Mouse (Mus musculus): ENCODE data around the gene Slc25a23. TPM values are rescaled to one million over a fixed set of nuclear protein-coding genes. Genes with fewer than 3 reads are reported as not detected.

The Slc25a23 gene
- polyA plus RNA-seq (2012; fragmentation: generic; extraction: Trizol), result 2.2 TPM

GRCm38 (mm10) chr17:57059486-57059977 is at the start of gene Slc25a23:
Slc25a23 (minus strand) TSS chr17:57059863.
- no peak for TF ChIP-seq MAX (IDR thresholded peaks at IDR 0.05; ENCODE audit: low read depth)
- TF ChIP-seq POLR2AphosphoS2 (IDR thresholded peaks at IDR 0.05; ENCODE audit: insufficient read length, low read depth), result no peak
- TF ChIP-seq USF1 (IDR thresholded peaks at IDR 0.05; ENCODE audit: low read depth), result no peak
- no peak for TF ChIP-seq POLR2A (IDR thresholded peaks at IDR 0.05; ENCODE audit: insufficient read length, low read depth)
- TF ChIP-seq TCF3 (IDR thresholded peaks at IDR 0.05; ENCODE audit: insufficient read length, low read depth), result no peak
- no peak for TF ChIP-seq MYOG (IDR thresholded peaks at IDR 0.05; ENCODE audit: control insufficient read depth in 1 of 3, insufficient read depth in 1 of 3, insufficient read length in 2 of 3, low read depth in 2 of 3)
- TF ChIP-seq E2F4 (IDR thresholded peaks at IDR 0.05; ENCODE audit: insufficient read depth), result no peak
- Histone ChIP-seq H3K36me3 (ENCODE audit: control insufficient read depth, insufficient read depth) (no peaks in the 10 kb centered on the region), H3K79me2 (ENCODE audit: control insufficient read depth, insufficient read depth) (no peaks in the 10 kb centered on the region), H3K4me2 (ENCODE audit: low read depth) (peak within 1 kb of the TSS; percentile 84), H3K4me3 (peak within 1 kb of the TSS; percentile 26), H3ac (ENCODE audit: control insufficient read depth, insufficient read length) (peak within 1 kb of the TSS; percentile 53), H3K27me3 (ENCODE audit: control insufficient read depth, insufficient read depth, insufficient read length) (peaks cover 44% of the 10 kb centered on the region)

- H3K4me2 ChIP-seq (ENCODE audit: low read depth), result peak overlapping the region; percentile 18
- TF ChIP-seq USF1 (IDR thresholded peaks at IDR 0.05; ENCODE audit: low read depth) (no peak), TCF3 (IDR thresholded peaks at IDR 0.05; ENCODE audit: insufficient read length, low read depth) (no peak), TCF12 (IDR thresholded peaks at IDR 0.05; ENCODE audit: insufficient read depth, poor library complexity, severe bottlenecking) (no peak), POLR2AphosphoS2 (IDR thresholded peaks at IDR 0.05; ENCODE audit: insufficient read length, low read depth) (no peak), MYOD1 (IDR thresholded peaks at IDR 0.05; ENCODE audit: control insufficient read depth in 1 of 3, insufficient read length in 2 of 3, low read depth in 2 of 3) (no peak), REST (IDR thresholded peaks at IDR 0.05; ENCODE audit: insufficient read depth, insufficient read length) (no peak), MAX (IDR thresholded peaks at IDR 0.05; ENCODE audit: low read depth) (no peak), E2F4 (IDR thresholded peaks at IDR 0.05; ENCODE audit: insufficient read depth) (no peak), SRF (IDR thresholded peaks at IDR 0.05; ENCODE audit: control insufficient read depth, insufficient read length, low read depth) (no peak), POLR2A (IDR thresholded peaks at IDR 0.05; ENCODE audit: insufficient read length, low read depth) (no peak), MYOG (IDR thresholded peaks at IDR 0.05; ENCODE audit: control insufficient read depth in 1 of 3, insufficient read depth in 1 of 3, insufficient read length in 2 of 3, low read depth in 2 of 3) (no peak), CEBPB (IDR thresholded peaks at IDR 0.05; ENCODE audit: insufficient read depth, poor library complexity, severe bottlenecking) (no peak)
- H3K79me2 ChIP-seq (ENCODE audit: control insufficient read depth, insufficient read depth), result peaks cover 11% of the 10 kb centered on the region
- no peaks in the 10 kb centered on the region for H3K36me3 ChIP-seq (ENCODE audit: control insufficient read depth, insufficient read depth)
- H3K4me3 ChIP-seq, result no peak overlapping the region
- no peak overlapping the region for H3ac ChIP-seq (ENCODE audit: control insufficient read depth, insufficient read length)
- no peaks in the 10 kb centered on the region for H3K27me3 ChIP-seq (ENCODE audit: control insufficient read depth, insufficient read depth, insufficient read length)
These were observed 49.1 kb upstream of the Slc25a23 start for GRCm38 (mm10) chr17:57108666-57109171.

DNA sequence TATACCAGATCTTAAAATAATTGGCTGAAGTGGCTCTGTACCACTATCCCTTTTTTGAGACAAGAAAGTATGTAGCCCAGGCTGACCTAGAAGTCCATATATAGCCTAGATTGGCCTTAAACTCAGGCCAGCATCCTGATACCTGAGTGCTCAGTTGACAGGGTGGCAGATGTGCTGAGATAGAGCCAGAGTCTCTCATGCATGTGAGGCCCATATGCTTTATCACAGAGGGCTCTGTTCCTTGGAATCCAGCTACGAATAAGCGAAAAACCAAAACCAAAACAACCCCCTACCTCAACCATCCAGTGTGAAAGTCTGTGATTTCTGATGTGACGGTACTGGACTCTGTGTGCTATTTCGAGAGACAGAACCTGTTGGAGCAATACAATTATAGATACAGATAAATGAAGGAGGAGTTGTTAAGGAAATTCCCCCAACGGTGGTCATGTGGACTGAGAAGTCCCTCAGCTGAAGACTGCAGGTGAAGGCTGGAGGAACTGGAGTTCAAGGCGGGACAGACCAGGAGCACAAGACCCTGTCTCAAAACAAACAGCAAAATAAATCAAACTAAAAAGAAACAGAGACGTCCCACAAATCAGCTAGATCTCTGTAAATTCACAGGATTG is 48.5 kb upstream of the Slc25a23 start:
- no peaks in the 10 kb centered on the region for H3K36me3 ChIP-seq (ENCODE audit: control insufficient read depth, insufficient read depth)
- peak overlapping the region; percentile 18 for H3K4me2 ChIP-seq (ENCODE audit: low read depth)
- H3K27me3 ChIP-seq (ENCODE audit: control insufficient read depth, insufficient read depth, insufficient read length), result no peaks in the 10 kb centered on the region
- H3ac ChIP-seq (ENCODE audit: control insufficient read depth, insufficient read length), result no peak overlapping the region
- H3K79me2 ChIP-seq (ENCODE audit: control insufficient read depth, insufficient read depth), result peaks cover 11% of the 10 kb centered on the region
- H3K4me3 ChIP-seq, result no peak overlapping the region
- TF ChIP-seq SRF (IDR thresholded peaks at IDR 0.05; ENCODE audit: control insufficient read depth, insufficient read length, low read depth) (no peak), MYOG (IDR thresholded peaks at IDR 0.05; ENCODE audit: control insufficient read depth in 1 of 3, insufficient read depth in 1 of 3, insufficient read length in 2 of 3, low read depth in 2 of 3) (no peak), TCF12 (IDR thresholded peaks at IDR 0.05; ENCODE audit: insufficient read depth, poor library complexity, severe bottlenecking) (no peak), USF1 (IDR thresholded peaks at IDR 0.05; ENCODE audit: low read depth) (no peak), MAX (IDR thresholded peaks at IDR 0.05; ENCODE audit: low read depth) (no peak), REST (IDR thresholded peaks at IDR 0.05; ENCODE audit: insufficient read depth, insufficient read length) (no peak), MYOD1 (IDR thresholded peaks at IDR 0.05; ENCODE audit: control insufficient read depth in 1 of 3, insufficient read length in 2 of 3, low read depth in 2 of 3) (no peak), CEBPB (IDR thresholded peaks at IDR 0.05; ENCODE audit: insufficient read depth, poor library complexity, severe bottlenecking) (no peak), POLR2A (IDR thresholded peaks at IDR 0.05; ENCODE audit: insufficient read length, low read depth) (no peak), E2F4 (IDR thresholded peaks at IDR 0.05; ENCODE audit: insufficient read depth) (no peak), POLR2AphosphoS2 (IDR thresholded peaks at IDR 0.05; ENCODE audit: insufficient read length, low read depth) (no peak), TCF3 (IDR thresholded peaks at IDR 0.05; ENCODE audit: insufficient read length, low read depth) (no peak)

GRCm38 (mm10) chr17:57107064-57107463 is 47.4 kb upstream of the Slc25a23 start:
- H3K4me3 ChIP-seq, result peak overlapping the region; percentile 77
- H3K36me3 ChIP-seq (ENCODE audit: control insufficient read depth, insufficient read depth), result no peaks in the 10 kb centered on the region
- peaks cover 11% of the 10 kb centered on the region for H3K79me2 ChIP-seq (ENCODE audit: control insufficient read depth, insufficient read depth)
- no peaks in the 10 kb centered on the region for H3K27me3 ChIP-seq (ENCODE audit: control insufficient read depth, insufficient read depth, insufficient read length)
- H3K4me2 ChIP-seq (ENCODE audit: low read depth), result peak overlapping the region; percentile 45
- H3ac ChIP-seq (ENCODE audit: control insufficient read depth, insufficient read length), result no peak overlapping the region
- TF ChIP-seq MYOG (IDR thresholded peaks at IDR 0.05; ENCODE audit: control insufficient read depth in 1 of 3, insufficient read depth in 1 of 3, insufficient read length in 2 of 3, low read depth in 2 of 3) (no peak), MYOD1 (IDR thresholded peaks at IDR 0.05; ENCODE audit: control insufficient read depth in 1 of 3, insufficient read length in 2 of 3, low read depth in 2 of 3) (no peak), TCF12 (IDR thresholded peaks at IDR 0.05; ENCODE audit: insufficient read depth, poor library complexity, severe bottlenecking) (no peak), USF1 (IDR thresholded peaks at IDR 0.05; ENCODE audit: low read depth) (no peak), CEBPB (IDR thresholded peaks at IDR 0.05; ENCODE audit: insufficient read depth, poor library complexity, severe bottlenecking) (no peak), SRF (IDR thresholded peaks at IDR 0.05; ENCODE audit: control insufficient read depth, insufficient read length, low read depth) (no peak), POLR2A (IDR thresholded peaks at IDR 0.05; ENCODE audit: insufficient read length, low read depth) (no peak), E2F4 (IDR thresholded peaks at IDR 0.05; ENCODE audit: insufficient read depth) (no peak), REST (IDR thresholded peaks at IDR 0.05; ENCODE audit: insufficient read depth, insufficient read length) (no peak), MAX (IDR thresholded peaks at IDR 0.05; ENCODE audit: low read depth) (no peak), TCF3 (IDR thresholded peaks at IDR 0.05; ENCODE audit: insufficient read length, low read depth) (no peak), POLR2AphosphoS2 (IDR thresholded peaks at IDR 0.05; ENCODE audit: insufficient read length, low read depth) (no peak)
